Mouse (Mus musculus) heart, embryonic 11.5 days (tissue): ENCODE results near the gene Ascc1. TPM values are rescaled to one million over a fixed set of nuclear protein-coding genes. Genes with fewer than 3 reads are reported as not detected.

Experiments
- ATAC-seq: fragments of 200-750 bp; cut with Nextera tagmentation; replicated peaks from 2 replicates; pipeline ENCODE4 v1.8.0; 2017; ENCODE audit warnings: moderate library complexity; ENCODE audit not compliant: insufficient number of reproducible peaks, low FRiP score, low TSS enrichment
- H3K27ac ChIP-seq: fragments of 300-500 bp; sonication (generic); 2 replicates; pipeline ENCODE4 v1.5.1; 2014; ENCODE audit warnings: mild to moderate bottlenecking, low read depth, low read length
- H3K27me3 ChIP-seq: fragments of 300-500 bp; sonication (generic); 2 replicates; pipeline ENCODE4 v1.6.1; 2014; ENCODE audit warnings: mild to moderate bottlenecking, low read length, mixed read lengths; ENCODE audit not compliant: control insufficient read depth, insufficient read depth
- H3K36me3 ChIP-seq: fragments of 300-500 bp; sonication (generic); 2 replicates; pipeline ENCODE4 v1.6.1; 2014; ENCODE audit warnings: mild to moderate bottlenecking, low read length, moderate library complexity, mixed read lengths; ENCODE audit not compliant: control insufficient read depth, insufficient read depth
- H3K4me1 ChIP-seq: fragments of 300-500 bp; sonication (generic); 2 replicates; pipeline ENCODE4 v1.6.1; 2014; ENCODE audit warnings: low read length; ENCODE audit not compliant: control insufficient read depth, insufficient read depth
- H3K4me2 ChIP-seq: fragments of 300-500 bp; sonication (generic); 2 replicates; pipeline ENCODE4 v1.6.1; 2014; ENCODE audit warnings: mild to moderate bottlenecking, moderate library complexity
- H3K4me3 ChIP-seq: fragments of 300-500 bp; sonication (generic); 2 replicates; pipeline ENCODE4 v1.5.1; 2014; ENCODE audit warnings: low read depth, low read length
- H3K9ac ChIP-seq: fragments of 300-500 bp; sonication (generic); 2 replicates; pipeline ENCODE4 v1.6.1; 2014; ENCODE audit warnings: mild to moderate bottlenecking, low read depth, low read length, moderate library complexity
- H3K9me3 ChIP-seq: fragments of 300-500 bp; sonication (generic); replicated peaks from 2 replicates; pipeline ENCODE4 v1.6.1; 2016; ENCODE audit warnings: low read length; ENCODE audit not compliant: control insufficient read depth
- WGBS: fragments of 180-500 bp; shearing (Covaris S2); extraction: QIAGEN DNeasy Blood & Tissue Kit; methylation state at CpG from one replicate; pipeline ENCODE4 v1.1.7; 2014; ENCODE audit not compliant: insufficient replicate concordance; 5-methylcytosine and 5-hydroxymethylcytosine counted together
- polyA plus RNA-seq: library from polyadenylated mRNA; unstranded; fragments of >200 nt; fragmentation: Nextera tagmentation; extraction: Ambion mirVana; gene quantifications from 2 replicates; pipeline ENCODE4 v1.2.1, GENCODE M21; 2014

The Ascc1 gene
- polyA plus RNA-seq, 1 experiment from 2014 or later, result 36.2 TPM

DNA sequence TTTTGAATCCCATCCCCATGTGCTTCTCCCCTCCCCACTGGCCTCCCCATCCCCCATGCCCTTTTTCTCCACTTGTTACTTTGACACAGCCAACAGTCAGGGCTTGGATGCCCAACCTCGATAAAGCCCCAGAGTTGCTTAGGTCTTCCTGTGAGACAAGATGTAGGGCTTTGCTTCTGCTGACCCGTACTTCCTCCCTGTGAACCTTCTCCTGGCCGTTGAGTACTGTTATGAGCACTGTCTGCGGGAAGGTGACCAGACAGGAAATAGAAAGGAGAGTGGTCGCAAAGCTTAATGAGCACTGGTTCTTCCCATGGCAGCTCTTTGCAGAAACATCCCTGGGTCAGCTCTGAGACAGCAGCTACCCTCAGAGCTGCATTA, 78.0 kb downstream of the Ascc1 start:
- WGBS, result 28% methylated on average over 5 of the region's 5 CpGs
- Histone ChIP-seq H3K9me3 (no peaks in the 10 kb centered on the region), H3K4me2 (peak overlapping the region; percentile 37; the same call in 1 of the 2 replicates), H3K27me3 (peaks cover 41% of the 10 kb centered on the region), H3K36me3 (no peaks in the 10 kb centered on the region), H3K27ac (peak overlapping the region; percentile 25; the same call in 1 of the 2 replicates), H3K4me1 (peaks cover 47% of the 10 kb centered on the region), H3K4me3 (no peak overlapping the region), H3K9ac (no peak overlapping the region)
- no peak for ATAC-seq

DNA sequence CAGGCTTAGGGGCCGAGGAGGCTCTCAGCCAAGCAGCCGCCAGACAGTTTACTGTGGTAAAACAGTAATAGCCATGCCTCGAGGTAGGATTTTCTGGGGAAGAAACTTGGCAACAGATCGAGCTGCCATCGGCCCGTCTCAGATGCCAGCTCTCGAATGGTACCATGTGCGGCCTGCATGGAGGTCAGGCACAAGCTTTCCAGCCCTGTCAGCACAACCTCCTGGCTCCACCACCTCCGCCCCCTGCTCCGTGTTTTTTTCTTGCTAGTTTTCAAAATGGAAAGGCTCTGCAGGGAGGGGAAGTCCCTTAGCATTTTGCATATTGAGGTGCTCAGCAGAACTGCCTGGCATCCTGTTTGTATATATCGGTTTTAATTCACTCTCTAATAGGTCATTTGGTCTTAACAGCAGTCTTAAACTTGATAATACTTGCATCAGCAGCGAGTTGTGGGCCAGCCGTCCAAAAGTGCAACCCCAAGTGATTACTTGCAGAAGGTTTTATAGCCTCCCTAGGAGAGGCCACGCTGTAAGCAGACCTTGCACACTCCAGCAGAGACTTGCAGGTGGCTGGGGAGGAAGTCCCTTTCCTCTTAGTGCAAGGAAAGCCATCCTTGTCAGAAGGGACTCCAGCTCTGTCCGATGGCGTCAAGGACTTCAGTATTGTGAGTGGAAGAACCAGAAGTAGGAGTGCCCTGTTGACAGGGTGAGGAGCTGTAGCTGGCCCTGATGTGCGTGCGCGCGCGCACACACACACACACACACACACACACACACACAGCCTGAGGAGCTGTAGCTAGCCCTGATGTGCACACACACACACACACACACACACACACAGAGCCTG, 78.6 kb downstream of the Ascc1 start:
- Histone ChIP-seq H3K9me3 (no peaks in the 10 kb centered on the region), H3K27me3 (peaks cover 37% of the 10 kb centered on the region), H3K36me3 (no peaks in the 10 kb centered on the region), H3K9ac (no peak overlapping the region), H3K4me3 (no peak overlapping the region), H3K4me2 (peak overlapping the region; percentile 37; the same call in 1 of the 2 replicates), H3K4me1 (peaks cover 53% of the 10 kb centered on the region), H3K27ac (peak overlapping the region; percentile 25; the same call in 1 of the 2 replicates)
- ATAC-seq, result no peak
- WGBS, result 58% methylated on average over 21 of the region's 21 CpGs

DNA sequence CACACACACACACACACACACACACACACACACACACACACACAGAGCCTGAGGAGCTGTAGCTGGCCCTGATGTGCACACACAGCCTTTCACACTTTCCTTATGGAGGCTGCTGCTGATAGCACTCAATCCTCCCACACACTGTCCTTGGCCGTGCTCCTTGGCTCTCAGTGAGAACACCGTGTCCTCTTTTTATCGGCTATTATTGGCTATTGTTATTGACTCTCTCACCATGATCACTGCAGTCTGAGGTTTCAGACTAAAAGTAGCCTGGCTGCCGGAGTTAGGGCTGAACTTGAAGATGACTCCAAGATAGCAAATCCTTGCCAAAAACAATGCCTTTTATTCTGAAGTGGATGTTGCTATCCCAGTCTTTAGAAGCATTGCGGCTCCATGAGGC, 79.3 kb downstream of the Ascc1 start:
- H3K4me1 ChIP-seq, result peaks cover 53% of the 10 kb centered on the region
- ATAC-seq, result no peak
- H3K27ac ChIP-seq, result no peak overlapping the region
- H3K9ac ChIP-seq, result no peak overlapping the region
- H3K27me3 ChIP-seq, result peaks cover 33% of the 10 kb centered on the region
- no peak overlapping the region for H3K4me3 ChIP-seq
- H3K4me2 ChIP-seq, result no peak overlapping the region
- no peaks in the 10 kb centered on the region for H3K36me3 ChIP-seq
- WGBS, result 46% methylated on average over 5 of the region's 5 CpGs
- H3K9me3 ChIP-seq, result no peaks in the 10 kb centered on the region

DNA sequence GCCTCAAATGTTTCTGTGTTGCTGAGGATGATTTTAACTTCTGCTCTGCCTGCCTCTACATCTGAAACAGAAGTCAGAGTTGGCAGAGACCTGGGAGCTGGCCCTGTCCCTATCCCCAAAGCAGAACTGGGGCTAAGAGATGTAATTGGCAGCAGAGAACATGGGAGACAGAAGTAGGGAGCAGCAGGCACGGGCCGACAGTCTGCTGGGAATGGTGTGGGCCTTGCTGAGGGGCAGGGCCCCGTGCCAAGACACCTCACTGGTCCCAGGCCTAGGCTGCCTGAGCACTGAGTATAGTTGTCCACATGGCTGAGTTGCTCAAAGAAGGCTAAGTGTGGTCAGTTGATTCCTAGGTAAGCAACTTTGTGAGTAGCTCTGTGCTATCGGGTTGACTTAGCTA, 81.5 kb downstream of the Ascc1 start:
- H3K9ac ChIP-seq, result no peak overlapping the region
- H3K4me3 ChIP-seq, result no peak overlapping the region
- WGBS, result 85% methylated on average over 4 of the region's 4 CpGs
- no peaks in the 10 kb centered on the region for H3K36me3 ChIP-seq
- no peak for ATAC-seq
- no peak overlapping the region for H3K27ac ChIP-seq
- H3K4me2 ChIP-seq, result no peak overlapping the region
- peaks cover 48% of the 10 kb centered on the region for H3K27me3 ChIP-seq
- H3K4me1 ChIP-seq, result peaks cover 36% of the 10 kb centered on the region
- no peaks in the 10 kb centered on the region for H3K9me3 ChIP-seq

DNA sequence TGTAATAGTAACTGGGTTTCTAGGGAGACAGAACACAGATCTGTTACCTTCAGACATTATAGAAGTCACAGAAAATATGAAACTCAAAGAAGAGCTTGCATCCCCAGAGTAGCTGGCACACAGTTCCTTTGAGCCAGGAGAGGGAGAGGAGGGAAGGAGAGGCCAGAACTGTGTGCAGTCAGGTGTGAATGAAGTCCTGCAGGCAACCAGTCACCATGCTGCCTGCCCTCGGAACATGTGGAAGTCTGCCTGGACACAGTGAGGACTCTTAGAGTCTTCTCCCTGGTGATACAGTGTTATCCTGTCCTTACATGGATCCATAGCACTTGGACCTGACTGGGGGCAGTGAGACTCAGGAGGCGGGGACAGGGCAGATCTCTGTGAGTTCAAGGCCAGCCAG, 89.7 kb downstream of the Ascc1 start:
- no peaks in the 10 kb centered on the region for H3K36me3 ChIP-seq
- no peak overlapping the region for H3K27ac ChIP-seq
- H3K4me2 ChIP-seq, result no peak overlapping the region
- no peak overlapping the region for H3K4me3 ChIP-seq
- no peaks in the 10 kb centered on the region for H3K4me1 ChIP-seq
- no peaks in the 10 kb centered on the region for H3K9me3 ChIP-seq
- peaks cover 52% of the 10 kb centered on the region for H3K27me3 ChIP-seq
- no peak overlapping the region for H3K9ac ChIP-seq
- no peak for ATAC-seq
- WGBS, result 84% methylated on average over 2 of the region's 2 CpGs

DNA sequence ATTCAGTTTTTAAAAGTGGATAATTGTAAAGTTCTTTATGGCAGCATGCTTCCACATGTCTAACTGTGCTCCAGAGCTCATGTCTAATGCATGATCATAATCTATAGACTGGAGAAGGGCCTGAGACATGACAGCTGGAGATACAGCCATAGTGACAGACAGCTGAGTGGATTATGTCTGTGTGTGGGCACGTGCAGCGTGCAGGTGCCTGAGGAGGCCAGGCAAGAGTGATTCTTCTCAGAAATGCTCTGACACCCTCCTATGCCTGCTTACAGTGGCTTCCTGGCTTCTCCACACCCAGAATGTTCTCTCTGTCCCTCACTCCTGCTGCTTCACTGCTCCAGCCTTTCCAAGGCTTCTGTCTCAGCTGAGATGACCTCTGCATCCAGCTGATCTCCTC, 91.1 kb downstream of the Ascc1 start:
- Histone ChIP-seq H3K4me3 (no peak overlapping the region), H3K36me3 (no peaks in the 10 kb centered on the region), H3K4me2 (no peak overlapping the region), H3K27me3 (peaks cover 39% of the 10 kb centered on the region), H3K27ac (no peak overlapping the region), H3K9me3 (no peaks in the 10 kb centered on the region), H3K4me1 (no peaks in the 10 kb centered on the region), H3K9ac (no peak overlapping the region)
- 93% methylated on average over 2 of the region's 2 CpGs for WGBS
- ATAC-seq, result no peak

DNA sequence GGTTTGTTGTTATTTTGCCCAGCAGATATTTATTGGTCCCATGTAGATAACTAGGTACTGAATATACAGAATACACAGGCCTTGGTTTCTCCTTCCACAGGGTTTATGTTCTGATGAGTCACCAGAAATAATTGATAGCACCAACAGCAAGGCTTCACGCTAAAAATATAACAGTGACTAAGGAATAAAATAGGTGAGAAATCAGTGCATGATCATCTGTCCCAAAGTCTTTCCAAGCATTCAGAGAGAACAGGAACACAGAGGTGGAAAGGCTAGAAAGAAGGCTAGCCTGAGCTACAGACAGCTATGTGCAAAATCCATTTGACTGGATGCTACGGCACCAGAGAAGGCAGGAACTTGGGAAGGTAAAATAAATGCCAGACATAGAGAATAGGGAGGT, 93.0 kb downstream of the Ascc1 start:
- no peaks in the 10 kb centered on the region; the same call in 1 of the 2 replicates for H3K36me3 ChIP-seq
- H3K4me2 ChIP-seq, result no peak overlapping the region
- no peak for ATAC-seq
- H3K27me3 ChIP-seq, result peaks cover 36% of the 10 kb centered on the region
- H3K4me1 ChIP-seq, result no peaks in the 10 kb centered on the region
- H3K27ac ChIP-seq, result no peak overlapping the region
- H3K9ac ChIP-seq, result no peak overlapping the region
- no peaks in the 10 kb centered on the region for H3K9me3 ChIP-seq
- H3K4me3 ChIP-seq, result no peak overlapping the region
- 87% methylated on average over 2 of the region's 2 CpGs for WGBS

DNA sequence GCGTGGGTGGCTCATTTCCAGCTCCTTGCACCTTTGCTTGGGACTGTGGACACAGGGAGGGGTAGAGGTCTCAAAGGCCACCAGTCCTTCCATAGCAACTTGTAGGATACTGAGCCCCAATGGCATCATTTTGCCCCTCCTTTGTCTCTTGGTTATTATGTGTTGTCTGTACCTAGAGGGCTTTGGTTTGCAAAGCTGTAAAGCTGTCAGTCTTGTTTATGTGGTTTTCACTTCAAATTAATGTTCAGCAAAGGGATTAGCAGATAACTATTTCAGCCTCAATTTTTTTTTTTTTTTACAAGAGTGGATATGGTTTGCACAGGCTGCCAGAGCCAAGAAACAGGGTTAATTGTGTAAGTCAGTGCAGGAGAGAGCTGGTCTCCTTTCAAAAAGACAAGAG, 93.7 kb downstream of the Ascc1 start:
- H3K9ac ChIP-seq, result no peak overlapping the region
- no peak overlapping the region for H3K27ac ChIP-seq
- no peak overlapping the region for H3K4me2 ChIP-seq
- H3K36me3 ChIP-seq, result no peaks in the 10 kb centered on the region; the same call in 1 of the 2 replicates
- no peak for ATAC-seq
- H3K9me3 ChIP-seq, result no peaks in the 10 kb centered on the region
- no peaks in the 10 kb centered on the region for H3K4me1 ChIP-seq
- peaks cover 34% of the 10 kb centered on the region for H3K27me3 ChIP-seq
- no peak overlapping the region for H3K4me3 ChIP-seq
- WGBS, result 71% methylated on average over 1 of the region's 1 CpGs

DNA sequence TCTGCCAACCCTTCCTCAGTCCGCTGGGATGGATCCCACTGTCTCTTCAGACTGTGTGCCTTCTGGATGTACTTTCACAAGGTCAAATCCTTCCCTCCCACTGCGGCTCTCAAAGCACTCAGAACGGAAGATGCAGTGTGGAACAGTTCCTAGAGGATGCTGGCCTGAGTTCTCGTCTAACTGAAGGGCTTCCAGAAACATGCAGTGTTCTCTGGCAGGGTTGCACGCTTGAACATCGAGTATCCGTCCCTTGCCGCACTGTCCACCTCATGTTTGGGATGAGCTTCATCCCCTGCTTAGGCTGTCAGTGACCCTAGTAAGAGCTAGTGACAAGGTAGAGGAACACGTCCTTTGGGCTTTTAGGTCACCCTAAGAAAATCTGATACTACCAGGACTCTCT, 94.5 kb downstream of the Ascc1 start:
- H3K27ac ChIP-seq, result no peak overlapping the region
- no peaks in the 10 kb centered on the region for H3K9me3 ChIP-seq
- H3K4me2 ChIP-seq, result no peak overlapping the region
- H3K4me1 ChIP-seq, result no peaks in the 10 kb centered on the region
- no peaks in the 10 kb centered on the region; the same call in 1 of the 2 replicates for H3K36me3 ChIP-seq
- H3K9ac ChIP-seq, result no peak overlapping the region
- ATAC-seq, result no peak
- no peak overlapping the region for H3K4me3 ChIP-seq
- peaks cover 28% of the 10 kb centered on the region for H3K27me3 ChIP-seq
- 84% methylated on average over 9 of the region's 9 CpGs for WGBS
